Mouse (Mus musculus) midbrain, embryonic 13.5 days (tissue): ENCODE measurements at regions not wholly inside any gene's neighbourhood (a gene's known extent, or its start where the extent isn't known, plus 50 kb on each side); places are given as distances from the start of the nearest gene placed in this dataset.

Experiments used
- ATAC-seq: fragments of 200-750 bp; cut with Nextera tagmentation; 2 replicates; pipeline ENCODE4 v1.8.0; 2017; ENCODE audit warnings: mild to moderate bottlenecking, moderate TSS enrichment, moderate library complexity
- H3K27ac ChIP-seq: fragments of 300-500 bp; sonication (generic); 2 replicates; pipeline ENCODE4 v1.5.1; 2015; ENCODE audit warnings: inconsistent platforms, mild to moderate bottlenecking, moderate library complexity
- H3K27me3 ChIP-seq: fragments of 300-500 bp; sonication (generic); 2 replicates; pipeline ENCODE4 v1.6.1; 2015; ENCODE audit warnings: mild to moderate bottlenecking, inconsistent platforms
- H3K36me3 ChIP-seq: fragments of 300-500 bp; sonication (generic); 2 replicates; pipeline ENCODE4 v1.6.1; 2015; ENCODE audit warnings: mild to moderate bottlenecking, inconsistent platforms
- H3K4me1 ChIP-seq: fragments of 300-500 bp; sonication (generic); replicated peaks from 2 replicates; pipeline ENCODE4 v1.6.1; 2015; ENCODE audit warnings: inconsistent platforms
- H3K4me2 ChIP-seq: fragments of 300-500 bp; sonication (generic); replicated peaks from 2 replicates; pipeline ENCODE4 v1.6.1; 2015; ENCODE audit warnings: moderate library complexity, mild to moderate bottlenecking, inconsistent platforms
- H3K4me3 ChIP-seq: fragments of 300-500 bp; sonication (generic); replicated peaks from 2 replicates; pipeline ENCODE4 v1.5.1; 2015; ENCODE audit warnings: mild to moderate bottlenecking, inconsistent platforms
- H3K9ac ChIP-seq: fragments of 300-500 bp; sonication (generic); replicated peaks from 2 replicates; pipeline ENCODE4 v1.6.1; 2015; ENCODE audit warnings: mild to moderate bottlenecking, inconsistent platforms
- H3K9me3 ChIP-seq: fragments of 300-500 bp; sonication (generic); 2 replicates; pipeline ENCODE4 v1.6.1; 2016; ENCODE audit warnings: mild to moderate bottlenecking, inconsistent platforms
- WGBS: fragments of 180-500 bp; shearing (Covaris S2); methylation state at CpG from one replicate; pipeline ENCODE4 v1.1.7; 2015; 5-methylcytosine and 5-hydroxymethylcytosine counted together

- no peak for ATAC-seq
- no peaks in the 10 kb centered on the region for H3K36me3 ChIP-seq
- H3K9ac ChIP-seq, result no peak overlapping the region
- peaks cover 32% of the 10 kb centered on the region for H3K4me1 ChIP-seq
- no peak overlapping the region for H3K27ac ChIP-seq
- H3K4me2 ChIP-seq, result no peak overlapping the region
- H3K27me3 ChIP-seq, result peaks cover 79% of the 10 kb centered on the region
- WGBS, result 23% methylated on average over 4 of the region's 4 CpGs
- H3K9me3 ChIP-seq, result no peaks in the 10 kb centered on the region
- no peak overlapping the region for H3K4me3 ChIP-seq
Observed at GRCm38 (mm10) chr4:99574984-99575383, 81.1 kb upstream of the Foxd3 start.

- ATAC-seq, result no peak
- peaks cover 60% of the 10 kb centered on the region for H3K27me3 ChIP-seq
- no peak overlapping the region for H3K4me2 ChIP-seq
- H3K4me1 ChIP-seq, result peaks cover 9% of the 10 kb centered on the region
- no peaks in the 10 kb centered on the region for H3K9me3 ChIP-seq
- no peaks in the 10 kb centered on the region for H3K36me3 ChIP-seq
- no peak overlapping the region for H3K27ac ChIP-seq
- WGBS, result 85% methylated on average over 5 of the region's 5 CpGs
- no peak overlapping the region for H3K4me3 ChIP-seq
- no peak overlapping the region for H3K9ac ChIP-seq
Observed at GRCm38 (mm10) chr4:99597781-99598180, 58.3 kb upstream of the Foxd3 start.

GRCm38 (mm10) chr4:99600741-99601140 is 55.4 kb upstream of the Foxd3 start:
- 48% methylated on average over 10 of the region's 10 CpGs for WGBS
- Histone ChIP-seq H3K36me3 (no peaks in the 10 kb centered on the region), H3K9me3 (no peaks in the 10 kb centered on the region), H3K4me2 (0 out of 2 replicates have a peak overlapping the region, but pooled peaks have one; percentile 7), H3K27ac (no peak overlapping the region), H3K27me3 (peaks cover 52% of the 10 kb centered on the region), H3K4me1 (peaks cover 9% of the 10 kb centered on the region), H3K9ac (no peak overlapping the region), H3K4me3 (no peak overlapping the region)
- no peak for ATAC-seq

- Histone ChIP-seq H3K9me3 (no peaks in the 10 kb centered on the region), H3K36me3 (no peaks in the 10 kb centered on the region), H3K4me2 (no peak overlapping the region), H3K4me3 (no peak overlapping the region), H3K9ac (no peak overlapping the region), H3K4me1 (peaks cover 9% of the 10 kb centered on the region), H3K27ac (no peak overlapping the region), H3K27me3 (peaks cover 46% of the 10 kb centered on the region)
- peak; percentile 72 for ATAC-seq
- 13% methylated on average over 6 of the region's 6 CpGs for WGBS
Observed at GRCm38 (mm10) chr4:99601463-99601862, 54.6 kb upstream of the Foxd3 start.
